In the genomic region with DNA sequence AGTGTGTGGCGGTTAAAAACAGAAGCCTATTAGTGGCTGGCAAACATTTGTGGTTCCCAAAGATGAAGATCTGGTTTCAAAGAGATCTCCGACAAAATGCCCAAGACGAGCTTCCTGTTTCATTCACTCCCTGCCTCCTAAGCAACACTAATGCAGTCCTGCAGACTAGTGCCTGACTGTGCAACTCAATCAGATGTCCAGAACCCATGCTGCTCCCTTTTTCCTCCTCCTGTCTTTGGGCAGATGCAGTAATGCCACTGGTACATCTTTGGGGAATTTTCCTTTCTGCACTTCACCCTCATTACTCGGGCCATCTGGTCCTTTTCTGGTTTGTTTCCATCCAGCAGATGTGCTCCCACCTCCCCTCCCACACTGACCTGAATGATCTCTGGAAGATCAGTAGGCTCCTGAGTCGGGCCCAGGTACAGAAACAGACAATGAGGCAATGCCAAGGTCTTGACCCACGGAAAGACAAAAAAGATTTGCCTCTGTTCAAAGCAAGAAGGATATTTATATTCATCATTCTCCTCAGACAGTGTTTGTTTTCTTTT, we compare ENCODE assay signal across 20 mouse cellular contexts.
DNase-seq lines count a peak whose midpoint lies in the region; ATAC-seq and TF ChIP-seq lines count a peak whose summit lies in the region.
"Had no signal": no experiment of that assay in that cellular context is flagged by ENCODE, and none has a peak within 500 bp of the region (broad histone marks: within the 10 kb centered on the region; RNA-seq: fewer than 3 reads in every experiment).

No protein-coding gene starts in this region.

- H3K27me3 ChIP-seq in forebrain, embryonic 13.5 days, result no peaks in the 10 kb centered on the region
- no peaks in the 10 kb centered on the region for H3K27me3 ChIP-seq in forebrain, postnatal 0 days (ENCODE audit: insufficient read depth, low read length)
- no peaks in the 10 kb centered on the region for H3K27me3 ChIP-seq in midbrain, embryonic 13.5 days
- H3K27me3 ChIP-seq: embryonic facial prominence, embryonic 13.5 days; heart, embryonic 15.5 days; liver, embryonic 15.5 days; neural tube, embryonic 15.5 days had no signal

- H3K36me3 ChIP-seq in forebrain, embryonic 13.5 days (ENCODE audit: poor library complexity, severe bottlenecking), result no peaks in the 10 kb centered on the region
- H3K36me3 ChIP-seq in forebrain, postnatal 0 days (ENCODE audit: insufficient read depth), result no peaks in the 10 kb centered on the region
- H3K36me3 ChIP-seq in midbrain, embryonic 13.5 days, result no peaks in the 10 kb centered on the region
- H3K36me3 ChIP-seq: embryonic facial prominence, embryonic 13.5 days; heart, embryonic 15.5 days; liver, embryonic 15.5 days; neural tube, embryonic 15.5 days had no signal

- no peaks in the 10 kb centered on the region for H3K9me3 ChIP-seq in forebrain, embryonic 13.5 days (replicated peaks)
- H3K9me3 ChIP-seq in forebrain, postnatal 0 days (ENCODE audit: low read length), result no peaks in the 10 kb centered on the region
- no peaks in the 10 kb centered on the region for H3K9me3 ChIP-seq in midbrain, embryonic 13.5 days
- H3K9me3 ChIP-seq: embryonic facial prominence, embryonic 13.5 days; heart, embryonic 15.5 days; liver, embryonic 15.5 days; neural tube, embryonic 15.5 days had no signal

- H3K9ac ChIP-seq in forebrain, embryonic 13.5 days, result no peak overlapping the region
- no peak overlapping the region for H3K9ac ChIP-seq in forebrain, postnatal 0 days
- H3K9ac ChIP-seq in midbrain, embryonic 13.5 days (replicated peaks), result no peak overlapping the region
- H3K9ac ChIP-seq: embryonic facial prominence, embryonic 13.5 days; heart, embryonic 15.5 days; liver, embryonic 15.5 days; neural tube, embryonic 15.5 days had no signal

- no peak for TF ChIP-seq CTCF in forebrain, postnatal 0 days (IDR thresholded peaks at IDR 0.05; ENCODE audit: low read depth)

- no peak overlapping the region for H3K4me2 ChIP-seq in forebrain, embryonic 13.5 days
- no peak overlapping the region for H3K4me2 ChIP-seq in forebrain, postnatal 0 days (ENCODE audit: low read depth)
- H3K4me2 ChIP-seq in midbrain, embryonic 13.5 days (replicated peaks), result no peak overlapping the region
- H3K4me2 ChIP-seq: embryonic facial prominence, embryonic 13.5 days; heart, embryonic 15.5 days; liver, embryonic 15.5 days; neural tube, embryonic 15.5 days had no signal

- 0 out of 2 replicates have a peak, but pooled peaks cover 4% of the 10 kb centered on the region for H3K4me1 ChIP-seq in forebrain, embryonic 13.5 days
- no peaks in the 10 kb centered on the region for H3K4me1 ChIP-seq in forebrain, postnatal 0 days (ENCODE audit: insufficient read depth)
- no peaks in the 10 kb centered on the region for H3K4me1 ChIP-seq in midbrain, embryonic 13.5 days (replicated peaks)
- H3K4me1 ChIP-seq: embryonic facial prominence, embryonic 13.5 days; heart, embryonic 15.5 days; liver, embryonic 15.5 days; neural tube, embryonic 15.5 days had no signal

- no peak overlapping the region for H3K4me3 ChIP-seq in forebrain, embryonic 13.5 days
- H3K4me3 ChIP-seq in forebrain, postnatal 0 days (ENCODE audit: low read depth, low read length), result no peak overlapping the region
- no peak overlapping the region for H3K4me3 ChIP-seq in midbrain, embryonic 13.5 days (replicated peaks)
- H3K4me3 ChIP-seq: embryonic facial prominence, embryonic 13.5 days; heart, embryonic 15.5 days; liver, embryonic 15.5 days; myocyte; neural tube, embryonic 15.5 days had no signal

- no peak overlapping the region for H3K27ac ChIP-seq in forebrain, embryonic 13.5 days
- H3K27ac ChIP-seq in forebrain, postnatal 0 days (ENCODE audit: low read depth, low read length), result no peak overlapping the region
- no peak overlapping the region; the same call in 1 of the 2 replicates for H3K27ac ChIP-seq in midbrain, embryonic 13.5 days
- H3K27ac ChIP-seq: embryonic facial prominence, embryonic 13.5 days; heart, embryonic 15.5 days; liver, embryonic 15.5 days; neural tube, embryonic 15.5 days had no signal

- peak; percentile 36; the same call in 1 of the 2 replicates for ATAC-seq in forebrain, embryonic 13.5 days
- ATAC-seq in forebrain, postnatal 0 days, result no peak
- ATAC-seq in midbrain, embryonic 13.5 days, result peak; percentile 73; the same call in 1 of the 2 replicates
- ATAC-seq: lung, postnatal 0 days had no signal

- no peak for DNase-seq in forebrain, postnatal 0 days
- peak; percentile 5 for DNase-seq in brain, adult 2 months (ENCODE audit: low read depth, low spot score)
- DNase-seq in embryo, embryonic 11 days, result peak; percentile 24
- no peak for DNase-seq in right cerebral cortex, postnatal 14 days
- DNase-seq in adipocyte (ENCODE audit: low spot score), result no peak
- DNase-seq: adrenal gland, postnatal 14 days; cerebellum, adult 8-10 months; heart, adult 18-20 months; kidney, adult 18-20 months; kidney, postnatal 25 days; spleen, adult 18-20 months; thymus, adult 2 months had no signal

- 29% methylated on average over 6 of the region's 6 CpGs for WGBS in forebrain, embryonic 13.5 days
- WGBS in forebrain, postnatal 0 days, result 24% methylated on average over 6 of the region's 6 CpGs
- 42% methylated on average over 6 of the region's 6 CpGs for WGBS in midbrain, embryonic 13.5 days

Comparison
In these comparisons a context has a peak if more than half of its experiments do, and no peak if none do; other contexts are left out.
1. DNase-seq: peak in brain, adult 2 months (single experiment) and embryo, embryonic 11 days (single experiment); none in forebrain, postnatal 0 days (single experiment), right cerebral cortex, postnatal 14 days (single experiment) and adipocyte (single experiment).